ENCODE assay signal across 19 mouse cellular contexts in the genomic region with DNA sequence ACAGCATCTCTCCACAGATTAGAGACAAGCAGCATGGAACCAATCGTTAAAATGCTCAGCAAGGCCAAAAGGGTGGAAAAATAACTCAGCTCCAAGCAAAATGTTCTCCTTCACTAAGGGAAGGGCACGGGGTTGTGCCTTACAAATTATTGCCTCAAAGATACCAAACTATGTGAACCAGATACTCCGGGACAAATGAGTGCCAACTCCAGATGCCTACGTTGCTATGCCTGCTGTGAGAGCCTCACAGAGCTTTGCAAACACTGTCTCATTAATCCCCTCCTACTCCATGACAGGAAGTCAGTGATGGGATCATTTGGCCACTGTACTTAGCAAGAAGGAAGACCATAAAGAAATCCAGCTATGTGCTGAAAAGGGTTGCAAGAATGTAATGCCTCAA.
DNase-seq lines count a peak whose midpoint lies in the region; ATAC-seq and TF ChIP-seq lines count a peak whose summit lies in the region.
"Had no signal": no experiment of that assay in that cellular context is flagged by ENCODE, and none has a peak within 500 bp of the region (broad histone marks: within the 10 kb centered on the region; RNA-seq: fewer than 3 reads in every experiment).

No protein-coding gene starts in this region.

- H3K4me1 ChIP-seq in hindbrain, embryonic 13.5 days (replicated peaks): peaks cover 21% of the 10 kb centered on the region
- H3K4me1 ChIP-seq in hindbrain, embryonic 12.5 days: peaks cover 15% of the 10 kb centered on the region
- H3K4me1 ChIP-seq in midbrain, embryonic 14.5 days (ENCODE audit: control insufficient read depth, insufficient read depth, low read length): peaks cover 18% of the 10 kb centered on the region
- peaks cover 4% of the 10 kb centered on the region; the same call in 1 of the 2 replicates for H3K4me1 ChIP-seq in midbrain, embryonic 11.5 days (ENCODE audit: control insufficient read depth, insufficient read depth, low read length)
- H3K4me1 ChIP-seq in forebrain, embryonic 15.5 days: peaks cover 24% of the 10 kb centered on the region
- peaks cover 14% of the 10 kb centered on the region for H3K4me1 ChIP-seq in limb, embryonic 14.5 days (ENCODE audit: control insufficient read depth, insufficient read depth, low read length)
- H3K4me1 ChIP-seq: megakaryocyte, embryonic 14.5 days; stomach, embryonic 15.5 days had no signal

- ATAC-seq in hindbrain, embryonic 13.5 days (ENCODE audit: low FRiP score): no peak
- no peak for ATAC-seq in hindbrain, embryonic 12.5 days (ENCODE audit: low FRiP score)
- no peak for ATAC-seq in midbrain, embryonic 14.5 days (ENCODE audit: low FRiP score, low TSS enrichment)
- ATAC-seq in midbrain, embryonic 11.5 days (ENCODE audit: low FRiP score): no peak
- ATAC-seq in forebrain, embryonic 15.5 days (replicated peaks): no peak; the same call in 1 of the 2 replicates
- 0 out of 2 replicates have a peak, but pooled peaks have one; percentile 19 for ATAC-seq in limb, embryonic 14.5 days (ENCODE audit: low FRiP score, low read depth)
- ATAC-seq: intestine, embryonic 16.5 days had no signal

- H3K9ac ChIP-seq in hindbrain, embryonic 13.5 days: no peak overlapping the region
- no peak overlapping the region for H3K9ac ChIP-seq in hindbrain, embryonic 12.5 days
- H3K9ac ChIP-seq in midbrain, embryonic 14.5 days (replicated peaks; ENCODE audit: low read length): no peak overlapping the region
- no peak overlapping the region for H3K9ac ChIP-seq in midbrain, embryonic 11.5 days (ENCODE audit: low read length)
- no peak overlapping the region; the same call in 1 of the 2 replicates for H3K9ac ChIP-seq in forebrain, embryonic 15.5 days (replicated peaks)
- H3K9ac ChIP-seq in limb, embryonic 14.5 days (ENCODE audit: low read depth, low read length, severe bottlenecking): no peak overlapping the region
- H3K9ac ChIP-seq: limb, embryonic 15.5 days; stomach, embryonic 15.5 days had no signal

- DNase-seq in midbrain, embryonic 14.5 days: no peak
- no peak for DNase-seq in midbrain, embryonic 11.5 days (ENCODE audit: low spot score, missing footprints)
- DNase-seq in limb, embryonic 14.5 days (ENCODE audit: low spot score): no peak
- no peak for DNase-seq in cerebellum, adult 9-10 months
- no peak for DNase-seq in lung, postnatal 4 days
- DNase-seq: adrenal gland, postnatal 10 days; cerebellum, postnatal 14 days; gastrocnemius, postnatal 10 days; heart, adult 2 months; lung, postnatal 14 days; right cerebral cortex, postnatal 25 days had no signal

- peak overlapping the region; percentile 19; the same call in 1 of the 2 replicates for H3K27ac ChIP-seq in hindbrain, embryonic 13.5 days
- H3K27ac ChIP-seq in hindbrain, embryonic 12.5 days: no peak overlapping the region
- H3K27ac ChIP-seq in midbrain, embryonic 14.5 days (replicated peaks; ENCODE audit: low read depth, low read length): peak overlapping the region; percentile 32; the same call in 1 of the 2 replicates
- H3K27ac ChIP-seq in midbrain, embryonic 11.5 days (ENCODE audit: low read depth, low read length): no peak overlapping the region
- peak overlapping the region; percentile 52 for H3K27ac ChIP-seq in forebrain, embryonic 15.5 days (replicated peaks)
- no peak overlapping the region for H3K27ac ChIP-seq in limb, embryonic 14.5 days (replicated peaks; ENCODE audit: low read depth, low read length)
- H3K27ac ChIP-seq: heart, adult 2 months; hindbrain, embryonic 10.5 days; limb, embryonic 15.5 days; stomach, embryonic 15.5 days had no signal

- 51% methylated on average over 4 of the region's 4 CpGs for WGBS in hindbrain, embryonic 13.5 days
- WGBS in hindbrain, embryonic 12.5 days: 50% methylated on average over 4 of the region's 4 CpGs
- WGBS in midbrain, embryonic 14.5 days: 53% methylated on average over 4 of the region's 4 CpGs
- 71% methylated on average over 4 of the region's 4 CpGs for WGBS in midbrain, embryonic 11.5 days
- 19% methylated on average over 4 of the region's 4 CpGs for WGBS in forebrain, embryonic 15.5 days
- 28% methylated on average over 4 of the region's 4 CpGs for WGBS in limb, embryonic 14.5 days

- H3K4me2 ChIP-seq in hindbrain, embryonic 13.5 days: no peak overlapping the region
- H3K4me2 ChIP-seq in hindbrain, embryonic 12.5 days (replicated peaks): no peak overlapping the region
- H3K4me2 ChIP-seq in midbrain, embryonic 14.5 days (ENCODE audit: low read length): 0 out of 2 replicates have a peak overlapping the region, but pooled peaks have one; percentile 1
- no peak overlapping the region for H3K4me2 ChIP-seq in midbrain, embryonic 11.5 days
- H3K4me2 ChIP-seq in forebrain, embryonic 15.5 days (replicated peaks): no peak overlapping the region
- H3K4me2 ChIP-seq in limb, embryonic 14.5 days (replicated peaks; ENCODE audit: low read depth, low read length, severe bottlenecking): no peak overlapping the region
- H3K4me2 ChIP-seq: limb, embryonic 15.5 days; stomach, embryonic 15.5 days had no signal

- H3K4me3 ChIP-seq in hindbrain, embryonic 13.5 days: no peak overlapping the region
- no peak overlapping the region for H3K4me3 ChIP-seq in hindbrain, embryonic 12.5 days
- H3K4me3 ChIP-seq in midbrain, embryonic 14.5 days (replicated peaks; ENCODE audit: low read depth, low read length): no peak overlapping the region
- H3K4me3 ChIP-seq in midbrain, embryonic 11.5 days (ENCODE audit: low read depth, low read length): no peak overlapping the region
- H3K4me3 ChIP-seq in forebrain, embryonic 15.5 days: no peak overlapping the region
- H3K4me3 ChIP-seq in limb, embryonic 14.5 days (replicated peaks; ENCODE audit: low read length): no peak overlapping the region
- H3K4me3 ChIP-seq: heart, adult 2 months; hindbrain, embryonic 10.5 days; limb, embryonic 15.5 days; megakaryocyte, embryonic 14.5 days; stomach, embryonic 15.5 days had no signal

- no peak for TF ChIP-seq POLR2A in limb, embryonic 14.5 days (IDR thresholded peaks at IDR 0.05; ENCODE audit: borderline replicate concordance, extremely low read depth, insufficient read depth, insufficient read length)

- H3K9me3 ChIP-seq in hindbrain, embryonic 13.5 days: no peaks in the 10 kb centered on the region
- no peaks in the 10 kb centered on the region for H3K9me3 ChIP-seq in hindbrain, embryonic 12.5 days (replicated peaks)
- H3K9me3 ChIP-seq in midbrain, embryonic 14.5 days (ENCODE audit: control insufficient read depth, low read length): no peaks in the 10 kb centered on the region
- H3K9me3 ChIP-seq in midbrain, embryonic 11.5 days (ENCODE audit: control insufficient read depth, low read length): no peaks in the 10 kb centered on the region
- H3K9me3 ChIP-seq in forebrain, embryonic 15.5 days: no peaks in the 10 kb centered on the region
- H3K9me3 ChIP-seq in limb, embryonic 14.5 days (ENCODE audit: control insufficient read depth, low read length): no peaks in the 10 kb centered on the region
- H3K9me3 ChIP-seq: hindbrain, embryonic 10.5 days; limb, embryonic 15.5 days; stomach, embryonic 15.5 days had no signal

- no peaks in the 10 kb centered on the region for H3K36me3 ChIP-seq in hindbrain, embryonic 13.5 days
- no peaks in the 10 kb centered on the region for H3K36me3 ChIP-seq in hindbrain, embryonic 12.5 days
- no peaks in the 10 kb centered on the region for H3K36me3 ChIP-seq in midbrain, embryonic 14.5 days (ENCODE audit: control insufficient read depth, insufficient read depth, low read length)
- H3K36me3 ChIP-seq in midbrain, embryonic 11.5 days (ENCODE audit: control insufficient read depth, insufficient read depth, low read length): no peaks in the 10 kb centered on the region
- no peaks in the 10 kb centered on the region for H3K36me3 ChIP-seq in forebrain, embryonic 15.5 days
- H3K36me3 ChIP-seq in limb, embryonic 14.5 days (ENCODE audit: control insufficient read depth, insufficient read depth, low read length): no peaks in the 10 kb centered on the region
- H3K36me3 ChIP-seq: hindbrain, embryonic 10.5 days; limb, embryonic 15.5 days; stomach, embryonic 15.5 days had no signal

- H3K27me3 ChIP-seq in hindbrain, embryonic 13.5 days: no peaks in the 10 kb centered on the region
- H3K27me3 ChIP-seq in hindbrain, embryonic 12.5 days: no peaks in the 10 kb centered on the region
- H3K27me3 ChIP-seq in midbrain, embryonic 14.5 days (ENCODE audit: control insufficient read depth, insufficient read depth, low read length): no peaks in the 10 kb centered on the region
- no peaks in the 10 kb centered on the region for H3K27me3 ChIP-seq in midbrain, embryonic 11.5 days (ENCODE audit: control insufficient read depth, insufficient read depth, low read length)
- H3K27me3 ChIP-seq in forebrain, embryonic 15.5 days: no peaks in the 10 kb centered on the region
- no peaks in the 10 kb centered on the region for H3K27me3 ChIP-seq in limb, embryonic 14.5 days (ENCODE audit: control insufficient read depth, insufficient read depth, low read length)
- H3K27me3 ChIP-seq: limb, embryonic 15.5 days; megakaryocyte, embryonic 14.5 days; stomach, embryonic 15.5 days had no signal

Comparison
In these comparisons a context has a peak if more than half of its experiments do, and no peak if none do; other contexts are left out.
1. H3K27ac ChIP-seq: peak in hindbrain, embryonic 13.5 days (single experiment), midbrain, embryonic 14.5 days (single experiment) and forebrain, embryonic 15.5 days (single experiment); none in hindbrain, embryonic 12.5 days (single experiment), midbrain, embryonic 11.5 days (single experiment) and limb, embryonic 14.5 days (single experiment).